Mouse (Mus musculus) cerebellum, adult 8-10 months (tissue): ENCODE data around the gene Nop14.
A peak's percentile ranks its signal among the peaks of the same experiment; 100 is the strongest.

Experiments used
- DNase-seq: peaks from one replicate; pipeline ENCODE4 v3.0.0; 2022

Nop14 gene

GRCm38 (mm10) chr5:34659686-34660590 lies at the start of gene Nop14, which contains the start of gene Grk4:
Gene Nop14, minus strand, starts transcription at chr5:34660148.
Gene Grk4, plus strand, starts transcription at chr5:34660379.
- peak; percentile 99 for DNase-seq

DNA sequence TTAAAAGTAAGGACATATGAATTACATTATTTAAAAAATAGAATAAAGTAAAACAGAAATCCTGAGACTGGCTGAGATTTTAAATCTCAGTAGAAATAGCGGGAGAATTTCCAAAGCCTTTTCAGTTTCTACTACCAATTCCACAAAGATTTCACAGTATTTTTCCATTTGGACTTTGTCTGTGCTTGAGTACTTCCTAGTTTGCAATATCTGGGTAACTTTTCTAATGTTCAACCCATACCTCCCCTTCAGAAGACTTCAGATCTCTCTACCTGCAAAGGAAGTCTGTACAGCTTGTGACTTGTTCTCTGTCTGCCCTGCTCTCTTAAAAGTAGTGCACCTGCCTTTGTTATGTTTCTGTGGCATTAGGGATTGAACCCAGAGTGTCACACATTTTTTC lies 48.5 kb upstream of the Nop14 start:
- no peak for DNase-seq

DNA sequence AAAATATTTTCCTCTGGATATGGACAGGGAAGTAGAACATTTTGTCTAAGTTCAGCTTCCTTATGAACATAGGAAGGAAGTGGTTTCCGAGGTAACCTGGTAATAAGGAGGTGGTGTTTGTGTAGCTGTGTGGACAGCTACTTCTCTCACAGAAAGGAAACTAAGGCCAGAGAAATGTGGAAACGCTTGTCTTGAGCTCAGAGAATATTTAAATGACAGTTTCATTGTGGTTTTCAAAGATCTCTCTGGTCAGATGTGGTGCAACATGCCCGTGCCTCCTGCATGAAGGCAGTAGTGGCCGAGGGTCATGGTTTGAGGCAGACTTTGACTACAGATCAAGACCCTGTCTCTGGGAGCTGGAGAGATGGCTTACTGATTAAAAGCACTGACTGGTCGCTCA lies 35.6 kb upstream of the Nop14 start:
- DNase-seq = no peak

DNA sequence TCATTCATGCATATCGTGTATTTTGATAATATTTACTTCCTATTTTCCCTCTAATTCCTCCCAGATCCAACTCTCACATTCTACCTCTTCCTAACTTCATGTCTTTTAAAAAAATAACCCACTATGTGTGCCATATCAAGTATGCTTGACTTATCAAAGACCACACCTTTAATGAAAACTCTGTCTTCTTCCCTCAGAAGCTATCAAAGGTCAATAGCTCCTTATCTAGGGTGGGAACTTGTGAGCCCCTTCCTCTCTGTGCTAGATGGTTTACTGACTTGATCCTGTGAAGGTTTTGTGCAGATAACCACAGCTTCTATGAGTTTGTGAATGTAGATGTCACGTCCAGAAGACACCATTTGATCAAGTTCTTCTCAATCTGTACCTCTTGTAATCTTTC lies 32.8 kb upstream of the Nop14 start:
- DNase-seq = no peak

DNA sequence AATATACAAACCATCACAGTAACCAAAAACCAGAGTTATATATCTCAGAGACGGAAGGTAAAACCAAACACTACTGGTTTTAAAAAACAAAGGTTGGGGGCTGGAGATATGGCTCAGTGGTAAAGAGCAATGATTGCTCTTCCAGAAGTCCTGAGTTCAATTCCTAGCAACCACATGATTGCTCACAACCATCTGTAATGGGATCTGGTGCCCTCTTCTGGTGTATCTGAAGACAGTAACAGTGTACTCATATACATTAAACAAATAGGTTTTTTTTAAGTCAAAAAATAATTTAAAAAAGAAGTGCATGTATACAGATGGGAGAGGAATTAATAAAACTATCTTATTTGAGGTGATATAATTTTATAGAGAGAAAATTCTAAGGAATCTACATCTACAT lies 29.9 kb upstream of the Nop14 start:
- DNase-seq = no peak

DNA sequence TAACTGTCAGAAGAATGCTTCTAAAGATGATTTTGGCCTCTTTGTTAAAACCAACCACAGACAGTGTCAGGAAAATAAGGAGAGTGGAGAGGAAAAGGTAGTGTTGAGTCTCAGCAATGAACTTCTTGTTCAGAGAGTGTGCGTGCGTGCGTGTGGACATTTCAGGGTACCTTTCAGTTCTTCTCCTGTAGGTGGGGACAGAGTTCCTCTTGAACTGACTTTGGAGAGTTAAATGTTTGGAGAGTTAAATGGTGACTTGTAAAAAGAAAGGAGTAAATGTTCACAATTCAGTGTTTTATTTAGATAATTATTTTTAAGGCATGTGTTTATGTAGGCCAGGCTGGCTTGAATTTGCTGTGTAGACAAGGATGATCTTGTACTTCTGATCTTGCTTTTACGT lies 10.3 kb upstream of the Nop14 start:
- no peak for DNase-seq

DNA sequence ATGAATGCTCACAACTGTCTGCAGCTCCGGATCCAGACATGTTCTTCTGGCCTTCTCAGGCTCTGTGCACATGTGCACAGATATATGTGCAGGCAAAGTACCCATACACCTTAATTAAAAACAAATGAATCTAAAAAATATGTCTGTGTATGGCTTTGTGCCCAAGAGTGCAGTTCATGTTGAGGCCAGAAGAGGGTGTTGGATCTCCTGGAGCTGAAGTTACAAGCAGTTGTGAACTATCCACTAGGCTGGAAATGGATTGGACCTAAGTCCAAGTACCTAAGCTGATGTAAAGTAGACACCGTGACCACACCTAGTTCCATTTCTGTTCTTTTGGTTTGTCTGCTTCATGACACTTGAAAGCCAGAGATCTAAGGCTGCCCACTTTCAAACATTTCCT lies 9.5 kb upstream of the Nop14 start:
- no peak for DNase-seq

DNA sequence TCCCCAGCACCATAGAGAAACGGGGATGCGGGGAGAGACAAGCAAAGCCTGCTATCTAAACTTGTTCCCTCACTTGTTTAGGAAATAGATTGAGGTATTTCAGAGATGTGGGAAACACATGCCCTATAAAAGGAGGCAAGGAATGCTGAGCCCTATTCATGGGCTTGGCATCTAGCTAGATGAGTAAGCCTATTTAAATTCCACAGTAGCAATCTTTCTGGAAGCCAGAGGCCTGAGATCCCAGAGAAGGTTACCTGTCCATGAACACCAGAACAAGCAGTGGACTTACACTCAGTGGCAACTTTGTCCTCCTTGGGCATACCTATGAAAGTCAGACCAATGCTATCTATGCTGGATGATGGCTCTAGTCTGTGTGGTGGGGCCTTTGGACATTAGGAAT lies 3.3 kb upstream of the Nop14 start:
- no peak for DNase-seq

GRCm38 (mm10) chr5:34661909-34662308 lies 2.0 kb upstream of the Nop14 start:
- no peak for DNase-seq

DNA sequence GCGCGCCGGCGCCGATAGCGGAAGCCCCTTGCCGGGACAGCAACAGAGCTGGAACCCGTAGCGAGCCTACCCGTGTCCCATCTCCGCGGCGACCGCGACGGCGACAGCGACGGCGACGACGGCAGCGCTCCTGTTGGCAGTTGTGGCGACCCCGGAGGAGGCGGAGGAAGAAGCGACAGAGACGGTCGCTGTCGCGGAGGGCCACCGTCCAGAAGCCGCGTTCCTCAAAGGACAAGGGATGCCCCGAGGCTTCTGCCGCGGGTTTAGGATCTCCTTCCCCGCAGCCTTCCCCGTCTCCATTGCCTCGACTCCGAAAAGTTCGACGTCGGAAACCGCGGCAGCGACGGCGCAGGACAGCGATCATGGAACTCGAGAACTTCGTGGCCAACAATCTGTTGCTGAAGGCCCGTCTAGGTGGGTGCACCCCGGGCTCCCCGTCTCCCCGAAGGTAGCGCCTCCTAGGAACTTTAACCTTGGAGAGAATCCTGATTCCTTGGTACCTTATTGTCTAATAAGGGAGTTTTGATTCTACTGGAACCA lies 713 bp upstream of the Nop14 start:
- no peak for DNase-seq

DNA sequence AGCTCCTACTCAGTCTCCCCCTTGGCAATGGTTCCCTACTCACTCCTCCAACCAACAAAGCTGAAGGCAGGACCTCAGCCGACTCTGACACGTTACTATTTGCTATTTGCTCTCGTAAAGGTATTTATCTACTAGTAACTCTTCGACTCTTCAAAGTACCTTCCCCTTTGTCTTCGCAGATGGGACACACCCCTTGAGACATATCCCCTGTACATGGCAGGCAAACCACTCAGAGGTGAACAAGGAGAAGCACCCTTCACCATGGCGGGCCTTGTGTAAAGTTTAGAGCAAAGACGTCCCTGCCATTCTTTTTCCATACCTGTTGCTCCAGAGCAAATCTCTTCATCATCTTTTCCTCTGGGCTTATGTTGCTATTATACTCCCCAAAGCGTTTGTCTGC lies 2.4 kb downstream of the Nop14 start:
- no peak for DNase-seq

- no peak for DNase-seq
These were observed 5.1 kb downstream of the Nop14 start for GRCm38 (mm10) chr5:34654881-34655280.

GRCm38 (mm10) chr5:34652961-34653360 lies 7.0 kb downstream of the Nop14 start:
- no peak for DNase-seq

- peak; percentile 70 for DNase-seq
These were observed 12.4 kb downstream of the Nop14 start for GRCm38 (mm10) chr5:34647581-34647980.

- DNase-seq = no peak
These were observed 17.0 kb downstream of the Nop14 start for GRCm38 (mm10) chr5:34642932-34643331.

- no peak for DNase-seq
These were observed 18.0 kb downstream of the Nop14 start for GRCm38 (mm10) chr5:34641991-34642390.

DNA sequence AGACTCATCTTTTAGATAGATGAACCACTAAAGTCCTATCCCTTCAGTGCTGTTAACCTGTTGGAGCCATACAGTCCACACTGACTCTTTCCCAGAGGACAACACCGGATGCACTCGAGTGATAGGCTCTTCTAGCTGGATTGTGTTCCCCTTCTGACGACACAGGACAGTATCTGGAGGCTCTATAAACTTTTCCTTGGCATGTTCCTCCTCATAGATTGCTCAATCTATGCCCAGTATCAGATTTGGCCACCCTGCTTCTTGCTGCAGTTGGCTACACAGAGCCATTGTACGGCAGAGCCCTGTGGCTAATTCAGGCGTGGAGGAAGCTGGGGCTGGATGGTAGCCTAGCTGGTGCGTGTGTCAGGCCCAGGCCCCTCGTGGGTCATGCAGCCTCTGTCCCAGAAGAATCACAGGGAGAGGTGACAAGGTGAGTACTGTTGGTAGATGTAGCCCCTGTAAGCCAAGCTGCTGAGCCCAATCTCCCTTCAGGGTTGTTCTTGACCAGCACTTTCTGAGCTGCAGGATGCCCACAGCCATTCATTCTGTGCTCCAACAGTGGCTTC lies 22.3 kb downstream of the Nop14 start:
- DNase-seq = no peak

DNA sequence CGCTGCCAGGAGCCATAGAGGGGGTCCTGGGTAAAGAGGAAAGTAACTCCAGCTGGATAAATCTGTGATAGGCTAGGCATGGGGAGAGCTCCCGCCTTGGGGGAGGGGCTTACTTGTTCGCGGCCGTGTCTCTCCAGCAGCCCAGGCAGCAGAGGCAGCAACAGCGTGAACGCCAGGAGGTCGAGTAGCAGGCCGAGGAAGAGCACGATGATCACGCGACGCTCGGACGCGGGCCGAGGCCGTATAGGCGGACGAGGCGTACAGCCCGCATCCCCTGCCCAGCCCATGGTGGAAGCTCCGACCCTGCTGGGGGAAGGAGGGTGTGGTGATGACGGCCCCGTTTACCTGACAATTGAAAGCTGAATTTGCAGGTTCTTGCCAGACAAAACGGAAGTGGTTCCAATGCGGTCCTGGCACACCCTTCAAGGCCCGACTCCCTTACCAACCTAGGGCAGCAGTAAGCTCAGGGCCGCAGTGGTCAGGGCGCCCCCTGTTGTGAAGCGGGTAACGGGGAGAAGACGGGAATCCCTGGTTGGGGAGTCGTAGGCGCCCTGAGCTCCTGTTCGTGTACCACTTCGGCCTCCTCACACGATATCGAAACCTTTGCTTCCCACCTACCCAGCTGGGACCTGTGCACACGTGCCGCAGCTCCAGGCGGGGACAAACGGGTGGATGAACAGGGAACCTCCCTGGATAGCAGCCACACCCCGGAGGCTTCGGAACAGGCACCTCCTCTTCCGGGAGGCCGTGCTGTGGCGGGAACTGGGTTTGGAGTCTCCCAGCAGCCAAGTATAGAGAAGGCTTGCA lies 23.3 kb downstream of the Nop14 start, which contains the start of gene Mfsd10:
TSS of gene Mfsd10 (minus strand) at position 732 of the 807 bp plus-strand sequence.
- peak; percentile 72 for DNase-seq

GRCm38 (mm10) chr5:34635665-34636192 lies 24.2 kb downstream of the Nop14 start:
- DNase-seq = peak; percentile 36

- DNase-seq = no peak
These were observed 25.1 kb downstream of the Nop14 start for GRCm38 (mm10) chr5:34634746-34635400.

DNA sequence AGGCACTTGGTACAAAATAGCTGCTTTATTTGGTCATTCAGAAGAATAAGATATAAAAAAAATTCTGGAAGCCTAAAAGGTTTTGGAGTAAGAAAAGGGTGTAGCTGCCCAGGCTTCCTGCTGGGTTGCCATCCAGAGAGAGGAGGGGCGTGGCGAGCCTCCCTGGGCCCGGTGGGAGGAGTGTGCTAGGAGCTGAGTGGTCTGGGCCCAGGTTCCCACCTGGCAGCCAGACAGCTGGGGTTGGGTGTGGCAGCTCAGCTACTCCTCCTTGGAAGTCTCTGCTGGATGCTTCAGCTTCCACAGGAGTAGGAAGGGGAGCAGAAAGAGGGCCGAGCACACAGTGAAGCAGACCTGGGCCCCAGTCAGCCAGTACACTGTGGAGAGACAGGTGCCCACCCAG lies 26.3 kb downstream of the Nop14 start:
- DNase-seq = no peak

DNA sequence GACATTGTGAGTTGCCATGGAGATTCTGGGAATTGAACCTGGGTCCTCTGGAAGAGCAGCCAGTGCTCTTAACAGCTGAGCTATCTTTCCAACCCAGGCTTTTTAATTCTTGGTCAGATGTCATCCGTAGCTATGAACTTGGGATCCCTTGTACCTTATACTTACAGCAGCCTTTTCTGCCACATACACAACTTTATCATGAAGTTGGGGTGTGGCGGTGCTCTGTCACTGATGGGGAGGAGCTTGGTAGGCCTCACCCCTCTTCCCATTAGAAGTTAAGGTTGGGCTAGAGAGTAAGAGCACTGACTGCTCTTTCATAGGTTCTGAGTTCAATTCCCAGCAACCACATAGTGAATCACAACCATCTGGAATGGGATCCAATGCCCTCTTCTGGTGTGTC lies 27.0 kb downstream of the Nop14 start:
- no peak for DNase-seq
